Mouse (Mus musculus): Measurements from ENCODE around the gene Xpr1. TPM values are rescaled to one million over a fixed set of nuclear protein-coding genes. Genes with fewer than 3 reads are reported as not detected.
A peak's percentile ranks its signal among the peaks of the same experiment; 100 is the strongest.

Gene Xpr1
- total RNA-seq, 4 experiments from 2014 or later, result 54.1 to 93.4 (median 70.7) TPM

- DNase-seq (ENCODE audit: low spot score in 2 of 2), result no peak
Observed at GRCm38 (mm10) chr1:155232786-155233185, 184.4 kb downstream of the Xpr1 start.

- DNase-seq (ENCODE audit: low spot score in 2 of 2), result no peak
Observed at GRCm38 (mm10) chr1:155232385-155232784, 184.8 kb downstream of the Xpr1 start.

- peak; percentile 48 to 54 for DNase-seq (ENCODE audit: low spot score in 2 of 2)
Observed at GRCm38 (mm10) chr1:155229464-155230411, 187.5 kb downstream of the Xpr1 start.

Small RNA genes lying within 50 kb of the gene (microRNA-seq; reads per million reads assigned to microRNA genes)
- gene Gm22569, result not detected

Other genes starting within 250 kb of the Xpr1 start
- gene BC034090, start 173.0 kb downstream of the Xpr1 start, total RNA-seq (2022), result 1 to 10 TPM in 2 of 4 experiments, under 1 TPM in 2; 0.32 to 1.5 (median 1.0) TPM
- gene Acbd6, start 140.7 kb upstream of the Xpr1 start, total RNA-seq (2022), result 10 to 100 TPM; 51.5 to 66.7 (median 60.1) TPM